Mouse (Mus musculus) adrenal gland, adult 2 months (tissue): Measurements from ENCODE around the gene Tnp2. TPM values are rescaled to one million over a fixed set of nuclear protein-coding genes. Genes with fewer than 3 reads are reported as not detected.
"Not testable (repeated sequence)": the region's sequence is repeated elsewhere in the genome, so short reads cannot be mapped to it uniquely, and the experiment has no call there.

ENCODE experiments used
- DNase-seq: peaks from one replicate; pipeline ENCODE4 v3.0.0; 2021
- long read RNA-seq: library from polyadenylated mRNA; stranded (forward); transcript quantifications from one replicate; pipeline ENCODE4 v2.0.0, GENCODE M21; 2021
- polyA plus RNA-seq: library from polyadenylated mRNA; depleted of rRNA; stranded (reverse); fragments of >200 nt; gene quantifications from 2 replicates; pipeline ENCODE4 v1.2.3, GENCODE M21; 2012; rRNA removed
- total RNA-seq, 2 experiments: library from RNA; stranded (reverse); gene quantifications; 2 replicates each; pipeline ENCODE4 v1.2.3; 2021

Gene Tnp2
- total RNA-seq (not detected), polyA plus RNA-seq (not detected in 2 replicates)
- long read RNA-seq = 0 reads

- DNase-seq = no peak
Measured at GRCm38 (mm10) chr16:10788271-10788670, at the start of gene Tnp2. Tnp2 (minus strand) TSS chr16:10788660.

GRCm38 (mm10) chr16:10837903-10838302, 49.4 kb upstream of the Tnp2 start:
- no peak for DNase-seq

GRCm38 (mm10) chr16:10837250-10837649, 48.8 kb upstream of the Tnp2 start:
- DNase-seq = peak; percentile 29

- DNase-seq = no peak
Measured at GRCm38 (mm10) chr16:10836388-10836787, 47.9 kb upstream of the Tnp2 start.

GRCm38 (mm10) chr16:10834911-10835587, 46.6 kb upstream of the Tnp2 start, which contains the start of gene Rmi2:
Rmi2 (plus strand) TSS chr16:10835059.
- peak; percentile 93 for DNase-seq

GRCm38 (mm10) chr16:10834542-10834910, 46.1 kb upstream of the Tnp2 start:
- no peak for DNase-seq

GRCm38 (mm10) chr16:10828461-10828805, 40.0 kb upstream of the Tnp2 start:
- no peak for DNase-seq

- DNase-seq = no peak
Measured at GRCm38 (mm10) chr16:10827766-10828460, 39.5 kb upstream of the Tnp2 start.

- DNase-seq = no peak
Measured at GRCm38 (mm10) chr16:10827269-10827668, 38.8 kb upstream of the Tnp2 start.

- no peak for DNase-seq
Measured at GRCm38 (mm10) chr16:10825840-10826239, 37.4 kb upstream of the Tnp2 start.

GRCm38 (mm10) chr16:10824536-10824935, 36.1 kb upstream of the Tnp2 start:
- no peak for DNase-seq

GRCm38 (mm10) chr16:10821387-10821786, 32.9 kb upstream of the Tnp2 start:
- DNase-seq = no peak

GRCm38 (mm10) chr16:10819966-10820365, 31.5 kb upstream of the Tnp2 start:
- no peak for DNase-seq

GRCm38 (mm10) chr16:10818579-10819135, 30.2 kb upstream of the Tnp2 start:
- no peak for DNase-seq

GRCm38 (mm10) chr16:10814864-10815263, 26.4 kb upstream of the Tnp2 start:
- DNase-seq = peak; percentile 62

- DNase-seq = no peak
Measured at GRCm38 (mm10) chr16:10813726-10814125, 25.3 kb upstream of the Tnp2 start.

GRCm38 (mm10) chr16:10812865-10813371, 24.5 kb upstream of the Tnp2 start, which contains the start of gene Gm11172:
Gm11172 (plus strand) TSS chr16:10812915.
- no peak for DNase-seq

- no peak for DNase-seq
Measured at GRCm38 (mm10) chr16:10810376-10810775, 21.9 kb upstream of the Tnp2 start.

- no peak for DNase-seq
Measured at GRCm38 (mm10) chr16:10805789-10806527, 17.5 kb upstream of the Tnp2 start, which contains the start of gene Prm1. Prm1 (minus strand) TSS chr16:10805839.

GRCm38 (mm10) chr16:10802420-10802819, 14.0 kb upstream of the Tnp2 start:
- not testable (repeated sequence) for DNase-seq

GRCm38 (mm10) chr16:10796034-10796433, 7.6 kb upstream of the Tnp2 start, which contains the start of gene Prm2:
Prm2 (minus strand) TSS chr16:10796134.
- no peak for DNase-seq

GRCm38 (mm10) chr16:10790702-10791101, 2.2 kb upstream of the Tnp2 start, which contains the start of gene Prm3:
Prm3 (minus strand) TSS chr16:10790914.
- no peak for DNase-seq
